Mouse (Mus musculus): ENCODE measurements around the gene Eif2d.

GRCm38 (mm10) chr1:131153018-131153629 lies at the start of gene Eif2d:
- TF ChIP-seq CTCF (conservative IDR thresholded peaks at IDR 0.05; ENCODE audit: low read length) (no peak), NANOG (IDR thresholded peaks at IDR 0.05; ENCODE audit: borderline replicate concordance, low read length) (no peak), POU5F1 (IDR thresholded peaks at IDR 0.05; ENCODE audit: borderline replicate concordance, low read length) (no peak)

Data from E14TG2a.4 (cell line).